Mouse (Mus musculus) mouse embryonic stem cell (cell line): ENCODE data around the gene Nrf1.

ENCODE experiments used
- in situ Hi-C, 2 experiments: fragments of 300-500 bp; cut with MboI; formaldehyde crosslinking; loops; 1 replicate in 1 of 2; 3 replicates in 1 of 2; pipeline ENCODE4 v1.14.3; 2019 to 2020; ENCODE audit warnings: low sequenced_read_pairs in 2 of 2, low pct_unique_long_range_greater_than_20kb in 1 of 2, mixed read lengths in 1 of 2; ENCODE audit not compliant: unreplicated experiment in 1 of 2

The Nrf1 gene

DNA sequence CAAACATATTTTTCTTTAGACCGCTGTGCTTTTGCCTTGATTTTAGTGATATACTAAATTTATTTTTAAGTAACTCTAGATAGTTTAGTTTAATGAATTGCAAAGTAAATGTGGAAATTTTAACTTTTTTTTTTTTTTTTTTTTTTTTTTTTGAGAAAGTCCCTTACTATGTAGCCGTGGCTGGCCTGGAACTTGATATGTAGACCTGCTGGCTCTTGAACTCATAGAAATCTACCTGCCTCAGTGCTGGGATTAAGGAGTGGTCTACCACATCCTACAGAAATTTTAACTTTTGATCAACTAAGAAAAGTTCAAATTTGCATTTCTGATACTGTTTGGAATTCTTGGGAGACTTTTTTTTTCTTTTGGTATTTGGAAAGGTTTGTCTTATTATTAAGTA, 17.6 kb downstream of the Nrf1 start:
- in situ Hi-C loops = no loop called here

DNA sequence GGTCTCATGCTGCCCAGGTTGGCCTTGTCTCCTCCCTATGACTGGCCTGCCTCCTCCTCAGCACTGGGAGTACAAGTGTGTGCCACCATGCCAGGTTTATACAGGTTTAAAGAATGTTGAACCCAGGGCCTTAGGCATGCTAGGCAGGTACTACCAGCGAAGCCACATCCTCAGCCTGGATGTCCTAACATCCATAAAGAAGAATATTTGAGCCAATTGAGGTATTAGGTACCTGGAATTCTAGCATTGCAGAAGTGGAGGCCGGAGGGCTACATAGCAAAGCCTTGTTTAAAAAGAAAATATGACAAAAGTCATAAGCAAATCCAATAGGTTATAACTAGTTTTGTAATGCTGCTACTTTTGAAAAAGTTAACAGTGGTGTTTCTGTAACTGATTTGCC, 19.0 kb downstream of the Nrf1 start:
- in situ Hi-C loops = no loop called here

DNA sequence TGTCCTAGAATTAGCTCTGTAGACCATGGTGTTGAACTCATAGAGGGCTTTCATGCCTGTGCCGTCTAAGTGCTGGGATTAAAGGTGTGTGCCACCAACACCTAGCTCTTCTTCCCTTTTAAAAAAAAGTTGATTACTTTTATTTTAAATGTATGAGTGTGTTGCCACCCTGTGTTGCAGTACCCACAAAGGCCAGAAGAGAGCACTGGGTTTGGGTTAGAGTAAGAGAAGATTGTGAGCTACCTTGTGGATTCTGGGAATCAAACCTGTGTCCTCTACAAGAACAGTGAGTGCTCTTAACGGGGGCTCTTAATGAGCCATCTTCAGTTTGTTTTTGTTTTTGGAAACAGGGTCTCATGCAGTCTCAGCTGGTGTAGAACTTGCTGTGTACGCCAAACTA, 24.7 kb downstream of the Nrf1 start:
- in situ Hi-C loops = no loop called here

DNA sequence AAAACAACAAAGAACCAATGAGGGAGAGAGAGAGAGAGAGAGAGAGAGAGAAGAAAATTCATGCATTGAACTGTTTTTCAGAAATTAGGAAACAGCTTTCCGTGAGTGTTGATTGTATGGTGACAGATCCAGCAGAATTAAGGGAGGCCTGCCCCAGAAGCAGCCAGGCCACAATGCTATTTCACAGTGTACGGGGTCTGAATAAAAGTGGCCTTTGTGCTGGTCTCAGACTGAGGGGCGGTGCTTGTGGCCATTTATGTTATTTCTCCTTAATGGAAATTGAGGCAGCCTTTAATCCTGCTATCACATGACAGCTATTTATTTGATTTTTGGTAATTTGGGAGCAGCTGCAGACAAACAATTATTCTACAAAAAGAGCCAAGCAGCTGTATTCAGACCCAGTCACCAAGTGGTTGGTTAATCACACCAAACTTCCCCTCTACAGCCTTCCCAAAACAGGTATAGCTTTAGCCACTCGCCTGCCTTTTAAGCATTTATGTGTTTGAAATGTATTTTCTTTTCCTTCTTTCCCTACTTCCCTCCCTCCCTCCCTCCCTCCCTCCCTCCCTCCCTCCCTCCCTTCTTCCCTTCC, 31.2 kb downstream of the Nrf1 start:
- in situ Hi-C loops = loop anchor here in 1 of 2 experiments (25.0 kb wide), 1 partner anchor 283 kb away; no protein-coding TSS in a partner anchor

DNA sequence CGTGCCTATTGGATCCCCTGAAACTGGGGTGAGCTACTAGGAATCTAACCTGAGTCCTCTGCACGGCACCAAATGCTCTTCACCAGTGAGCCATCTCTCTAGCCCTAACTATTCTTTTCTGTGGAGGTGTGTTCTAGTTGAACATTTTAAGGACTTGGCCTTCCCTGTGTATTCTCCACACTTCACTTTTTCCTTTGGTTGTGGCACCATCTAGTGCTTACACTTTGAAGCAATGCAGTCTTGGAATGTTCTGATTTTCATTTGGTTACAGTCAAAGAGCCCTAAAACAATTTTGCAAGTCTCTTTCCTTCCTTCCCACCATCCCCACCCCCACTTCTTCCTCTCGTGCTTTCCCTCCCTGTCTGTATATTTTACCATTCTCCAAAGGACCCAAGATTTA, 33.6 kb downstream of the Nrf1 start:
- in situ Hi-C loops = loop anchor here in 1 of 2 experiments (25.0 kb wide), 1 partner anchor 281 kb away; no protein-coding TSS in a partner anchor

DNA sequence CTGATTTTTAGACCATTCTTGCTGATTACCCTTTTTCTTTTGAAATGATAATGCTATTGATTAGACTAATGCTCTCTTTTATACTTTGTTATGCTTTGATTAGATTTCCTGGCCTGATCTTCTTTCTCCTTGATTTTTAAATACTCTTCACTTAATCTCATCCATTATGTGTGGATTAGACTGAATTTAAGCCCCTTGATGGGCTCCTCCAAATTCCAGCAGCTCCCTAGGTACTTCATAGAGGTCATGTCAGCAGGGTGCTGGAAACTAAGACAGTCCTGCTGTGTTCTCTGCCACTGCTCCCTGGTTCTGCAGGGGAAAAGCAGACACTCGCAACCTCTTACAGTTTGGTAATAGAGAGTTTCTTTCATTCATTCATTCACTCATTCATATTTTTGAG, 35.5 kb downstream of the Nrf1 start:
- in situ Hi-C loops = loop anchor here in 1 of 2 experiments (25.0 kb wide), 1 partner anchor 279 kb away; no protein-coding TSS in a partner anchor

DNA sequence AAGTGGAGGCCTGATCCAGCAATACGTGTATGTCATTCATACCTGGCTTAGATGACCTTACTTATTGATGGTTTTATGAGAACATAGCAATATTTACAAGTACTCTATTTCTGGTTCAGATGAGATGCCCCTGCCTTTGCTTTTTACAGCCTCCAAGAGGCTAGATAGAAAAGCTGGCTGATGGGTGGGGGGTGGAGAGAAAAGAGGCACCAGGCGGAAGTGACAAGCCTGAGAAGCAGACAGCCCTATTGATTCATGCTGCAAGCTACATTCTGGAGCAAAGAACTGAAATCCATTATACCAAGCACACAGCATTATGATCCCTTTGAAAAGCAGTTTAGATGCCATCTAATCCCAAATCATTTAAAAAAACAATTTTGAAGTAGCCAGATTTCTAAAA, 37.6 kb downstream of the Nrf1 start:
- in situ Hi-C loops = loop anchor here in 1 of 2 experiments (25.0 kb wide), 1 partner anchor 277 kb away; no protein-coding TSS in a partner anchor

DNA sequence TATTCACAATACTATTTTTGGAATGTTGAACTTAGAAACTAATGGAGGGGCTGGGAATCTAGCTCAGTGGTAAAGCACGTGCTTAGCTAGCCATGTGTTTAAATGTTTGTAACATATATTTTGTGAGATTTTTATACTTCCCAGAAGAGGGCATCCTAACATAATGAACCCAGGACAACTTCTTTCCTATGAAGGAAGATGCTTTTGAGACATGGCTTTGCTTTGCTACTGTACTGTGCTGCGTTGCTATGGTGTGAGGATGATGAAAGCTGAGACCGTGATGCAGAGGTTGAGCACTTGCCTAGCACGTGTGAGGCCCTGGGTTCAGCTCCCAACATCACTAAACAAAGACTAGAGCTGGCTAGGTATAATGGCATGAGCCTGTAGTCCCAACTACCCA, 43.4 kb downstream of the Nrf1 start:
- in situ Hi-C loops = loop anchor here in 1 of 2 experiments (5.0 to 25.0 kb wide), 2 partner anchors 116 to 271 kb away; no protein-coding TSS in a partner anchor

DNA sequence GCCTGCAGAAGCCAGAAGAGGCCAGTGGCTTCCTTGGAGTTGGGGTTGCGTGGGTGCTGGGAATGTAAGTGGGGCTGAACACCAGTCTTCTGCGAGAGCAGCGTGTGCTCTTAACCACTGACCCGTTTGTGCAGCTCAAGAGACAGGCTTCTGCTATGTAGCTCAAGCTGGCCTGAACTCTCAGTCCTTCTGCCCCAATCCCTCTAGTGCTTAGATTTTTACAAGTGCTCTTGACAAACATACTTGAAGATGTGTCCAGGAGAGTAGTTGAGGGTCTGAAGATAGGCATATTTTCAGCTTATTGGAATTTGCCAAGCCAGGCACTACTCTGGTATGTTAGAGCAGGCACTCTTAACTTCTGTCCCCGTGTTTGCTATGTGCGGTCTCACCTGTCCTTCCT, 45.0 kb downstream of the Nrf1 start:
- in situ Hi-C loops = loop anchor here in 1 of 2 experiments (5.0 to 25.0 kb wide), 2 partner anchors 114 to 269 kb away; no protein-coding TSS in a partner anchor

DNA sequence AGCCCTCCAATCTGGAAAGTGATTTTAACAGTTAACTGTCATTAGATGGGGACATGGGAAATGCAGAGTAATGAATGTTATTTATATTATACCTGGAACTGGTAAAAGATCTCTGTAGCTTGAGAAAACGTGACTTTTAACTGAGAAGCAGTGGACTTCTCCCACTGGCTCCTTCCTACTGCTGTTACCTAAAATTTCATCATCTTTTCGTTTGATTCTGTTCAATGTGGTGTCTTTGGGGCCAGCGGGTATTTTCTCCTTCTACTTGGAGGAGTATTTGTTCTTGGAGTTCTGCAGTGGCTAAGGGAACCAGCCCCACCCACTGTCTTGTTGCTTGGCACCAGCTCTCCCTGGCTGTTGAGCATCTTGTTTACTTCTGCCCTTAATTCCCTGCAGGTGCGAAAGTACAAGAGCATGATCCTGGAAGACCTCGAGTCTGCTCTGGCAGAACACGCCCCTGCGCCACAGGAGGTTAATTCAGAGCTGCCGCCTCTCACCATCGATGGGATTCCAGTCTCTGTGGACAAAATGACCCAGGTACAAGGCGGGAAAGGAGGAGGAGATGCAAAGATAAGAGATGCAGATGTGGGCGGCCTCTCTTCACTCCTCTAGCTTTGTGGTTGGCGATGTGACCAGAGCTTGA, 54.1 kb downstream of the Nrf1 start:
- in situ Hi-C loops = no loop called here

DNA sequence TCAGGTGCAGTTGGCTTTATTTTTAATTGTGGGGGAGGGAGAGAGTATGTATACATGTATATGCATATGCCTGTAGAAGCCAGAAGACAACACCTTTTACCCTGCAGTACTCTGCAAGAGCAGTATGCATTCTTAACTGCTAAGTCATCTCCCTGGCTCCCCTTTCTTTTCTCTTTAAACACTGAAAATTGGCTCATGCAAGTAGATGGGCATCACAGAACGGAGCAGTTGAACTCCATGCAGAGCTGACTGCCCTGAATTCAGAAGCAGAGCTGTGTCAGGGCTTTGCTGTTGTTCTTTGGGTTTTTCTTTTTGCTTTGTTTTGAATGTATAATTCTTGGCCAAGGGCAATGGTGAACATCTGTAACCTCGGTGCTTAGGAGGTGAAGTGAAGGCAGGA, 58.3 kb downstream of the Nrf1 start:
- in situ Hi-C loops = no loop called here

DNA sequence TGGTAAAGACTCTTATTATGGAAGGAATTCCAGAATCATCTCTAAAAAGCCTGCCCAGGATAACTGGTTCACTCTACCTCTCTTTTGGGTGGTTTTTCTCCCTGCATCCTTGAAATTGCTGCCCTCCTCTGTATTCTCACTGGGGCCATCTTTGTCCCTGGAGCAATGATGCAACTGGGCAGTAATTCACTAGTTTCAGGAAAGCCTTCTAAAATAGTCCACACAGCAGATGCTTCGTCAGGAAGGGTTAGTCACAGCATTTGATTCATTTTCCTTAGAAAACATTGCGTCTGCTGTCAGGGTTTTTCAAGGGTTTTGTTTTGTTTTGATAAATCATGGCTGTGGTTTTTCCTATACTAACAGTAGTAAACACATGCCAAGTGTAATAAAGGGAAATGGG, 59.7 kb downstream of the Nrf1 start:
- in situ Hi-C loops = no loop called here

DNA sequence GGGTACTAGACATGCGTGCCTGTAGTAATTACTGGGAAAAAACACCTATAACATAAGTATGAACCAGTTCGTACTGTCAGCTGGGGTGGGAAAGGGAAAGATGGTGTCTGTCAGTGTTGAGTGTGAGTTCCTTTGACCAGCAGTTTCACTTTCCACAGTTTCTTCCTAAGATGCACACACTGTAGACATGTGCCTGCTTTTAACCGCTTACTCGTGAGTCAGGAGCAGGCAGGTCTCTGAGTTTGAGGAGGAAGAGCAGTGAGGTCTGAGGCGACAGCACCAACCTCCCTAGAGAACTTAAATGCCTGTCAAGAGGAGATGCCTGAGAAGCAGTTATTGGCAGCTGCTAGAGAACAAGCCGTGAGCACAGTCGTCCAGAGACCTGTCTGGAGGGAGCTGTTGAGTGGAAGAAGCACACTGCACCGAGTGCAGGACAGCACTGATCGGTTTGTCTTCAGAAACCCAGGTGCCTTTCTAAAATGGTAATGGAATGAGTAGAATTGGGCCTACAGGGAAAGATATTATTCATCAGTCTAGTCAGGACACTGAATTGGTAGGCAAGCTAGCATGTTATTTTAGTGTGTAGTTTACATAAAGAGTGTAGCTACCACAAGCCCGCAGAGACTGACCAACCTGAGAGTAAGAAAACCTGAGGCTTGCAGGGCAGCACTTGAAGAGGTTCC, 62.2 kb downstream of the Nrf1 start:
- in situ Hi-C loops = loop anchor here in 1 of 2 experiments (5.0 kb wide), 1 partner anchor 92 kb away; no protein-coding TSS in a partner anchor

DNA sequence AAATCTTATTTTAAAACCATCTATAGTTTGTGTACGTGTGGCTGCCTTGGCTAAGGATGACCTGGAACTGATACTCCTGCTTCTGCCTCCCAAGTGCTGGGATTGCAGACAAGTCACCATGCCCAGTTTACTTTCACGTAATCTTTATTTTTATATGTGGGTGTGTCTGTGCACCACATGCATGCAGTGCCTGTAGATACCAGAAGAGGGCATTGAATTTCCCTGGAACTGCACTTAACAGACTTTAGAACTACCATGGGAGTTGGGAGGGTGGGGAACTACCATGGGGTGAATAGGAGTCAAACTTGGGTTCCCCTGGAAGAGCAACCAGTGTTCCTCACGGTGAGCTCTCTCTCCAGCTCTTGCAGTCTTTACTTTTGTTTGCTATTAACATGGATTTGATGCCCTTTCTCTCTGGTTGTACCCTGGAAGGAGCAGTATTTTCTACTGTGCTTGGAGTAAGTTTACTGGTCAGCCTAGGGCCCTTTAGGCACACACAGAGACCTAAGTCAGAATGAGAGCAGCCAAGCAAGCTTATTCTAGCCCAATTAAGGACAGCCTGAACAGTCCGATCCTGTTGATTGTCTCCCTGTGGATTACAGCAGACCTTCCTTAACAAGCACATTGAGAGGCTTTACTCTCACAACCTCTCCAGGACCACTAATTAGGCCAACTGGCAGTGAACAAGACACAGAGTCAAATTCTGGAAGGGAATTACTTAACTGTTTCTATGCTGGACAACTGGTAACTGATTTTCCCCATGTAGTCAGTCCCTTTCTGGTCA, 64.8 kb downstream of the Nrf1 start:
- in situ Hi-C loops = loop anchor here in 1 of 2 experiments (5.0 kb wide), 1 partner anchor 90 kb away; no protein-coding TSS in a partner anchor

DNA sequence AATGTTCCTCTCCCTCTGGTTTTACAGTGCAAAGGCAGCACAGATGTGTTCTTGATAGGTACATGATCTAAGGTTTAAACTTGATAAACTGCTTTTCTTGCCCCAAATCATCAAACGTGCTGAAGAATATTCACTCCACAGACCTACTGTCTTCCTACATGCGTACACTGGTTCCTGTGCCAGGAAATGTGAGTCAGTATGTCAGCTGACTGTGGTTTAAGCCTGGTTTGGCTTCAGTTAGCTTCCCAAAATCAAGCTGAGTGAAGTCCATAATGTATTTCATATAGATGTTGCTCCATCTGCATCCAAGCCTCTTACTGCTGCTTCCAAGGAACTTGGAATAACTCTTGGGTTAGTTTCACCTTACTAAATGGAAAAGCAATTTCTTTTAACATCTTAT, 66.3 kb downstream of the Nrf1 start:
- in situ Hi-C loops = loop anchor here in 1 of 2 experiments (5.0 kb wide), 1 partner anchor 88 kb away; no protein-coding TSS in a partner anchor

DNA sequence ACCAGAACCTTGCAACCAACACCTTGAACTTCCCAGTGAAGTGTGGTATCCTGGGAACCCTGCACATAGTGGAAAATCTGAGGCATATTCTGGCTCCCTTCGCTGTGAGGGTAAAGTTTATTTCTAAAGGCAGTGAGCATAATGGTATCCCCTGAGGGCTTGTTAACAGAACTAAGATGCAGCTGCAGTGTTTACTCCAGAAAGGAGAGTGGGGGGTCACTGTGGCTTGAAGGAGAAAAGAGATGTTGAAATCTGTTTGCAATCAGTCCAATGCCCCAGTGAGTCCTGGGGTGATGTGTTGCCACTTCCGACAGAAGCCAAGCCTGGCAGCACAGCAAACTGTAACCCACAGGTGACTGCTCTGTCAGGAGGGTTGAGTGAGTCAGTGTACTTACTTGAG, 73.4 kb downstream of the Nrf1 start:
- in situ Hi-C loops = no loop called here

DNA sequence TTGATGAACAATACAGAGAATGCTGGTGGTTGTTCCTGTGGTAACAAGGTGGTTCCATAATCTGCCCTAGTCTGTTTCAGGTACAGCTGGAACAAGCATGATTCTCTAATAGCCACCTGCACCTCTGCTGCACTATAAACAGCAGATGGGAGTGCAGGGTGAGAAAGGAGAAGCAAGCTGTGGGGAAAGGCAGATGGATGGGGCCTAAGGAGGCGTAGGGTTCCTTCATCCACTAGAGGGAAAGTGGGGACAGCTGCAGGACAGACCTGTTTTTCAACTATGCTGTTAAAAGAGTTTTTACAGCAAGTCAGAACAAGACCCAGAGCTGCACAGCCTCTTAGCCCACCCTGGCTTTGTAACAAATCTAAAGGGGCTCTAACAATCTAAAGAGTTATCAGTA, 73.8 kb downstream of the Nrf1 start:
- in situ Hi-C loops = no loop called here

DNA sequence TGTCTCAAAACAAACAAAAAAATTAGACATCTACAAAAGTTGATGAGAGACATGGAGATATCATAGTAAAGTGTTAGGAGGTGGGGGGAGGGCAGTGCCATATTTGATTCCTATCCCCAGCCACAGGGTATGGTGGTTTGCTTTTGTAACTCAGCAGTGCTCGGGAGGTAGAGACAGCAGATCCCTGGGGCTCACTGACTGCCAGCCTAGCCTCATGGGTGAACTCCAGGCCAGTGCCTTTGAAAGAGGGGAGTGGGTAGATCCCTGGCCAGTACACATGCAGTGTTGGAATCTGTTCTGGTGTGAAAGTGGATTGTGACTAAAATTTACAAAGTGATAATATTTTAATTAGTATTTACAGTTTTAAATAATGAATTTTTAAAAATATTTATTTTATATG, 75.6 kb downstream of the Nrf1 start:
- in situ Hi-C loops = no loop called here

DNA sequence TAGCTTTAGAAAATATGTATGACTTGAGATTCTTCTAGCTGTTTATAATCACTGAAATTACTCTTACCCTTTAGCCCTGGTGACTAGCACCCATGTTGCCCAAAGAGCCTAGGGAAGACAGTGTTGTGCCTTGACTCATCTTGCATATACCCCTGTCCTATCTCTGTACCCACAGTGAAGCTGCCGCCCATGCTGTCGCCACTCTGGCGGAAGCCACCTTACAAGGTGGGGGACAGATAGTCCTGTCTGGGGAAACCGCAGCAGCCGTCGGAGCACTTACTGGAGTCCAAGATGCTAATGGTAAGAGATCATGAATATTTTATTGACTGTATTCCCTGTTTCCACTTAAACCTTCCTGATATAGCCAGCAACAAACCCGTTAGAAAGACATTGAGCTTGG, 78.3 kb downstream of the Nrf1 start:
- in situ Hi-C loops = no loop called here
